Mouse (Mus musculus) midbrain, embryonic 14.5 days (tissue): ENCODE measurements around the gene Clec2d. TPM values are rescaled to one million over a fixed set of nuclear protein-coding genes. Genes with fewer than 3 reads are reported as not detected.

Experiments used
- ATAC-seq: fragments of 200-750 bp; cut with Nextera tagmentation; 2 replicates; pipeline ENCODE4 v1.8.0; 2017; ENCODE audit warnings: moderate number of reproducible peaks, moderate library complexity; ENCODE audit not compliant: low FRiP score, low TSS enrichment
- DNase-seq: peaks from one replicate; pipeline ENCODE4 v3.0.0-alpha.2; 2015
- H3K27ac ChIP-seq: fragments of 300-500 bp; sonication (generic); replicated peaks from 2 replicates; pipeline ENCODE4 v1.5.1; 2014; ENCODE audit warnings: mild to moderate bottlenecking, low read depth, low read length, moderate library complexity
- H3K27me3 ChIP-seq: fragments of 300-500 bp; sonication (generic); 2 replicates; pipeline ENCODE4 v1.6.1; 2014; ENCODE audit warnings: low read length, control low read depth, mixed read lengths; ENCODE audit not compliant: control insufficient read depth, insufficient read depth
- H3K36me3 ChIP-seq: fragments of 300-500 bp; sonication (generic); 2 replicates; pipeline ENCODE4 v1.6.1; 2014; ENCODE audit warnings: low read length, control low read depth; ENCODE audit not compliant: control insufficient read depth, insufficient read depth
- H3K4me1 ChIP-seq: fragments of 300-500 bp; sonication (generic); 2 replicates; pipeline ENCODE4 v1.6.1; 2014; ENCODE audit warnings: mild to moderate bottlenecking, antibody characterized with exemption, low read length, control low read depth; ENCODE audit not compliant: control insufficient read depth, insufficient read depth
- H3K4me2 ChIP-seq: fragments of 300-500 bp; sonication (generic); 2 replicates; pipeline ENCODE4 v1.6.1; 2014; ENCODE audit warnings: mild to moderate bottlenecking, low read length, moderate library complexity
- H3K4me3 ChIP-seq: fragments of 300-500 bp; sonication (generic); replicated peaks from 2 replicates; pipeline ENCODE4 v1.5.1; 2014; ENCODE audit warnings: low read depth, low read length
- H3K9ac ChIP-seq: fragments of 300-500 bp; sonication (generic); replicated peaks from 2 replicates; pipeline ENCODE4 v1.6.1; 2014; ENCODE audit warnings: mild to moderate bottlenecking, low read length, moderate library complexity
- H3K9me3 ChIP-seq: fragments of 300-500 bp; sonication (generic); 2 replicates; pipeline ENCODE4 v1.6.1; 2016; ENCODE audit warnings: low read length, control low read depth, mixed read lengths; ENCODE audit not compliant: control insufficient read depth
- WGBS: fragments of 180-500 bp; shearing (Covaris S2); extraction: QIAGEN DNeasy Blood & Tissue Kit; methylation state at CpG from one replicate; pipeline ENCODE4 v1.1.7; 2014; 5-methylcytosine and 5-hydroxymethylcytosine counted together
- microRNA-seq: library from miRNA; unstranded; fragments of <30 nt; microRNA quantifications from one replicate; pipeline ENCODE4, GENCODE M21; 2016
- polyA plus RNA-seq: library from polyadenylated mRNA; unstranded; fragments of >200 nt; fragmentation: Nextera tagmentation; extraction: Ambion mirVana; gene quantifications from 2 replicates; pipeline ENCODE4 v1.2.1, GENCODE M21; 2014

The Clec2d gene
- polyA plus RNA-seq, 1 experiment from 2014 or later: 0.17 TPM

GRCm38 (mm10) chr6:129234456-129235360 is 54.3 kb downstream of the Clec2d start:
- H3K9ac ChIP-seq: no peak overlapping the region
- no peak for ATAC-seq

GRCm38 (mm10) chr6:129235855-129236461 is 55.5 kb downstream of the Clec2d start:
- ATAC-seq: no peak
- no peak for DNase-seq
- H3K4me3 ChIP-seq: no peak overlapping the region
- H3K27ac ChIP-seq: no peak overlapping the region
- no peaks in the 10 kb centered on the region for H3K27me3 ChIP-seq
- 91% methylated on average over 5 of the region's 5 CpGs for WGBS
- no peaks in the 10 kb centered on the region for H3K36me3 ChIP-seq
- 0 out of 2 replicates have a peak, but pooled peaks cover 6% of the 10 kb centered on the region for H3K4me1 ChIP-seq
- no peak overlapping the region for H3K9ac ChIP-seq
- no peak overlapping the region for H3K4me2 ChIP-seq
- no peaks in the 10 kb centered on the region for H3K9me3 ChIP-seq

More at GRCm38 (mm10) chr6:129234456-129235360, 54.3 kb downstream of the Clec2d start:
- Histone ChIP-seq H3K4me1 (0 out of 2 replicates have a peak, but pooled peaks cover 6% of the 10 kb centered on the region), H3K27me3 (no peaks in the 10 kb centered on the region), H3K27ac (no peak overlapping the region), H3K36me3 (no peaks in the 10 kb centered on the region), H3K4me2 (no peak overlapping the region), H3K9me3 (no peaks in the 10 kb centered on the region), H3K4me3 (no peak overlapping the region)
- no peak for DNase-seq
- WGBS: 84% methylated on average over 8 of the region's 8 CpGs

Small RNAs within 50 kb of the gene (microRNA-seq; reads per million reads assigned to microRNA genes)
- gene Gm27514: not detected

Other genes with a start within 250 kb of the Clec2d start
- not detected in 2 replicates for gene Clec2g, start 246.2 kb upstream of the Clec2d start, polyA plus RNA-seq
- 0.41 and 1.2 TPM in 2 replicates for gene Klrb1f, start 134.7 kb upstream of the Clec2d start, polyA plus RNA-seq
- gene Clec2e, start 79.7 kb upstream of the Clec2d start, polyA plus RNA-seq: not detected in 2 replicates
- 0.21 TPM in 1 of 2 replicates, not detected in the other for gene Cd69, start 94.8 kb downstream of the Clec2d start, polyA plus RNA-seq
- not detected in 2 replicates for gene 4922502D21Rik, start 151.2 kb downstream of the Clec2d start, polyA plus RNA-seq
- gene Clec12a, start 162.1 kb downstream of the Clec2d start, polyA plus RNA-seq: 0.08 and 0.33 TPM in 2 replicates
- gene Clec12b, start 205.3 kb downstream of the Clec2d start, polyA plus RNA-seq: 0.16 and 0.32 TPM in 2 replicates
- 0.93 and 1.9 TPM in 2 replicates for gene Clec1b, start 216.7 kb downstream of the Clec2d start, polyA plus RNA-seq
- 0.32 and 0.37 TPM in 2 replicates for gene Clec9a, start 228.2 kb downstream of the Clec2d start, polyA plus RNA-seq